Mouse (Mus musculus): ENCODE data around the gene Pf4. TPM values are rescaled to one million over a fixed set of nuclear protein-coding genes. Genes with fewer than 3 reads are reported as not detected.
A peak's percentile ranks its signal among the peaks of the same experiment; 100 is the strongest.

Pf4 gene
- 83.8 and 108 TPM in 2 replicates for polyA plus RNA-seq (2015; fragmentation: Nextera tagmentation; extraction: Ambion mirVana)

- H3K27ac ChIP-seq = no peak within 1 kb of the TSS
- H3K9ac ChIP-seq = no peak within 1 kb of the TSS
- no peak within 1 kb of the TSS for H3K4me3 ChIP-seq
- WGBS = 77% methylated on average over 16 of the region's 16 CpGs
- ATAC-seq (ENCODE audit: insufficient number of reproducible peaks, low FRiP score, low TSS enrichment, low read depth) = no peak
- H3K4me1 ChIP-seq = no peaks in the 10 kb centered on the region
- no peak within 1 kb of the TSS for H3K4me2 ChIP-seq
- H3K36me3 ChIP-seq = no peaks in the 10 kb centered on the region
- 0 out of 2 replicates have a peak, but pooled peaks cover 7% of the 10 kb centered on the region for H3K27me3 ChIP-seq
- H3K9me3 ChIP-seq = no peaks in the 10 kb centered on the region
These were observed at the start of gene Pf4 for GRCm38 (mm10) chr5:90771880-90772653. Gene Pf4 (plus strand): TSS chr5:90772435.

GRCm38 (mm10) chr5:90722656-90723055, 49.6 kb upstream of the Pf4 start:
- no peak overlapping the region for H3K9ac ChIP-seq
- no peak overlapping the region for H3K4me3 ChIP-seq
- no peaks in the 10 kb centered on the region for H3K4me1 ChIP-seq
- no peak overlapping the region for H3K27ac ChIP-seq
- H3K9me3 ChIP-seq = no peaks in the 10 kb centered on the region
- H3K27me3 ChIP-seq = no peaks in the 10 kb centered on the region
- WGBS = 92% methylated on average over 3 of the region's 3 CpGs
- no peak overlapping the region for H3K4me2 ChIP-seq
- ATAC-seq (ENCODE audit: insufficient number of reproducible peaks, low FRiP score, low TSS enrichment, low read depth) = no peak
- no peaks in the 10 kb centered on the region for H3K36me3 ChIP-seq

GRCm38 (mm10) chr5:90728254-90728653, 44.0 kb upstream of the Pf4 start:
- H3K27me3 ChIP-seq = no peaks in the 10 kb centered on the region
- no peak overlapping the region for H3K27ac ChIP-seq

GRCm38 (mm10) chr5:90731480-90731879, 40.8 kb upstream of the Pf4 start:
- no peak for ATAC-seq (ENCODE audit: insufficient number of reproducible peaks, low FRiP score, low TSS enrichment, low read depth)
- WGBS = 46% methylated on average over 4 of the region's 4 CpGs
- no peaks in the 10 kb centered on the region for H3K27me3 ChIP-seq

More at GRCm38 (mm10) chr5:90728254-90728653, 44.0 kb upstream of the Pf4 start:
- H3K9ac ChIP-seq = no peak overlapping the region
- ATAC-seq (ENCODE audit: insufficient number of reproducible peaks, low FRiP score, low TSS enrichment, low read depth) = no peak
- no peak overlapping the region for H3K4me3 ChIP-seq
- H3K36me3 ChIP-seq = no peaks in the 10 kb centered on the region
- H3K9me3 ChIP-seq = no peaks in the 10 kb centered on the region
- no peak overlapping the region for H3K4me2 ChIP-seq
- no peaks in the 10 kb centered on the region for H3K4me1 ChIP-seq
- 36% methylated on average over 3 of the region's 3 CpGs for WGBS

GRCm38 (mm10) chr5:90742029-90742428, 30.2 kb upstream of the Pf4 start:
- Histone ChIP-seq H3K4me2 (no peak overlapping the region), H3K4me1 (no peaks in the 10 kb centered on the region), H3K9me3 (no peaks in the 10 kb centered on the region), H3K27ac (no peak overlapping the region), H3K9ac (no peak overlapping the region), H3K27me3 (no peaks in the 10 kb centered on the region), H3K4me3 (no peak overlapping the region), H3K36me3 (no peaks in the 10 kb centered on the region)
- WGBS = 55% methylated on average over 4 of the region's 4 CpGs
- no peak for ATAC-seq (ENCODE audit: insufficient number of reproducible peaks, low FRiP score, low TSS enrichment, low read depth)

More at GRCm38 (mm10) chr5:90731480-90731879, 40.8 kb upstream of the Pf4 start:
- Histone ChIP-seq H3K4me2 (no peak overlapping the region), H3K9ac (no peak overlapping the region), H3K36me3 (no peaks in the 10 kb centered on the region), H3K4me3 (no peak overlapping the region), H3K9me3 (no peaks in the 10 kb centered on the region), H3K27ac (no peak overlapping the region), H3K4me1 (no peaks in the 10 kb centered on the region)

GRCm38 (mm10) chr5:90753934-90754333, 18.3 kb upstream of the Pf4 start:
- Histone ChIP-seq H3K9me3 (no peaks in the 10 kb centered on the region), H3K36me3 (no peaks in the 10 kb centered on the region), H3K4me3 (no peak overlapping the region), H3K4me1 (peaks cover 13% of the 10 kb centered on the region), H3K9ac (no peak overlapping the region), H3K27me3 (peaks cover 2% of the 10 kb centered on the region; the same call in 1 of the 2 replicates), H3K27ac (no peak overlapping the region), H3K4me2 (no peak overlapping the region)
- whole genome bisulfite sequencing = 67% methylated on average over 1 of the region's 1 CpGs
- ATAC-seq (ENCODE audit: insufficient number of reproducible peaks, low FRiP score, low TSS enrichment, low read depth) = no peak

GRCm38 (mm10) chr5:90758020-90758605, 14.1 kb upstream of the Pf4 start:
- Histone ChIP-seq H3K36me3 (no peaks in the 10 kb centered on the region), H3K9ac (no peak overlapping the region), H3K4me1 (peaks cover 22% of the 10 kb centered on the region), H3K4me2 (no peak overlapping the region), H3K9me3 (no peaks in the 10 kb centered on the region), H3K27me3 (peaks cover 15% of the 10 kb centered on the region), H3K4me3 (no peak overlapping the region), H3K27ac (no peak overlapping the region)
- 41% methylated on average over 5 of the region's 5 CpGs for WGBS
- ATAC-seq (ENCODE audit: insufficient number of reproducible peaks, low FRiP score, low TSS enrichment, low read depth) = no peak

- no peak for ATAC-seq (ENCODE audit: insufficient number of reproducible peaks, low FRiP score, low TSS enrichment, low read depth)
These were observed 12.9 kb upstream of the Pf4 start, which contains the start of gene Cxcl5 for GRCm38 (mm10) chr5:90759077-90760065. Gene Cxcl5 (plus strand): TSS chr5:90759360.

GRCm38 (mm10) chr5:90760303-90760702, 11.9 kb upstream of the Pf4 start:
- Histone ChIP-seq H3K27ac (no peak overlapping the region), H3K4me1 (peaks cover 22% of the 10 kb centered on the region), H3K9ac (no peak overlapping the region), H3K9me3 (no peaks in the 10 kb centered on the region), H3K4me2 (no peak overlapping the region), H3K27me3 (peaks cover 15% of the 10 kb centered on the region), H3K36me3 (no peaks in the 10 kb centered on the region), H3K4me3 (no peak overlapping the region)
- WGBS = 70% methylated on average over 4 of the region's 4 CpGs
- no peak for ATAC-seq (ENCODE audit: insufficient number of reproducible peaks, low FRiP score, low TSS enrichment, low read depth)

More at GRCm38 (mm10) chr5:90759077-90760065, 12.9 kb upstream of the Pf4 start, which contains the start of gene Cxcl5:
- Histone ChIP-seq H3K27ac (no peak within 1 kb of the TSS), H3K9ac (0 out of 2 replicates have a peak within 1 kb of the TSS, but pooled peaks have one; percentile 10), H3K4me1 (peaks cover 22% of the 10 kb centered on the region), H3K27me3 (peaks cover 15% of the 10 kb centered on the region), H3K4me2 (peak within 1 kb of the TSS; percentile 59), H3K4me3 (peak within 1 kb of the TSS; percentile 34), H3K9me3 (no peaks in the 10 kb centered on the region), H3K36me3 (no peaks in the 10 kb centered on the region)
- 4% methylated on average over 32 of the region's 32 CpGs for WGBS

GRCm38 (mm10) chr5:90760844-90761243, 11.4 kb upstream of the Pf4 start:
- Histone ChIP-seq H3K27me3 (peaks cover 15% of the 10 kb centered on the region), H3K4me1 (peaks cover 22% of the 10 kb centered on the region), H3K9me3 (no peaks in the 10 kb centered on the region), H3K4me3 (no peak overlapping the region), H3K36me3 (no peaks in the 10 kb centered on the region), H3K4me2 (no peak overlapping the region), H3K27ac (no peak overlapping the region), H3K9ac (no peak overlapping the region)
- ATAC-seq (ENCODE audit: insufficient number of reproducible peaks, low FRiP score, low TSS enrichment, low read depth) = no peak
- WGBS = 70% methylated on average over 2 of the region's 2 CpGs

- H3K9ac ChIP-seq = no peak overlapping the region
- 90% methylated on average over 3 of the region's 3 CpGs for WGBS
- ATAC-seq (ENCODE audit: insufficient number of reproducible peaks, low FRiP score, low TSS enrichment, low read depth) = no peak
These were observed 10.4 kb upstream of the Pf4 start for GRCm38 (mm10) chr5:90761834-90762233.

More at GRCm38 (mm10) chr5:90761834-90762233, 10.4 kb upstream of the Pf4 start:
- H3K27ac ChIP-seq = no peak overlapping the region
- H3K27me3 ChIP-seq = peaks cover 15% of the 10 kb centered on the region
- no peak overlapping the region for H3K4me3 ChIP-seq
- peaks cover 22% of the 10 kb centered on the region for H3K4me1 ChIP-seq
- no peaks in the 10 kb centered on the region for H3K9me3 ChIP-seq
- no peaks in the 10 kb centered on the region for H3K36me3 ChIP-seq
- H3K4me2 ChIP-seq = no peak overlapping the region
